Mouse (Mus musculus): Measurements from ENCODE around the gene Pld4. TPM values are rescaled to one million over a fixed set of nuclear protein-coding genes. Genes with fewer than 3 reads are reported as not detected.

Gene Pld4
- total and polyA plus RNA-seq, 3 experiments, result 112 to 226 (median 149) TPM

GRCm38 (mm10) chr12:112769031-112769430 lies 8.6 kb downstream of the Pld4 start:
- DNase-seq (ENCODE audit: extremely low read depth), result peak; percentile 52
- peaks cover 52 to 87% of the 10 kb centered on the region in 2 experiments for H3K36me3 ChIP-seq (replicated peaks in 1 of 2; ENCODE audit: control insufficient read depth in 1 of 2, insufficient read depth in 1 of 2, low read length in 1 of 2)
- H3K9me3 ChIP-seq (replicated peaks; ENCODE audit: low read length), result peaks cover 22% of the 10 kb centered on the region
- no peak overlapping the region for H3K27ac ChIP-seq (ENCODE audit: insufficient read depth, low read depth)
- no peak overlapping the region for H3K9ac ChIP-seq (ENCODE audit: insufficient read depth, low read depth)
- no peaks in the 10 kb centered on the region for H3K27me3 ChIP-seq (replicated peaks)
- no peaks in the 10 kb centered on the region for H3K79me2 ChIP-seq (replicated peaks; ENCODE audit: control insufficient read depth, extremely low read depth, insufficient read depth, poor library complexity, severe bottlenecking)
- in situ Hi-C loops (cut with MboI; ENCODE audit: low pct_ligation_motif_present, low pct_unique_long_range_greater_than_20kb, low sequenced_read_pairs), result no loop called here
- peaks cover 2 to 4% of the 10 kb centered on the region in 2 experiments for H3K4me1 ChIP-seq (ENCODE audit: control insufficient read depth in 1 of 2, insufficient read depth in 2 of 2)
- no peak for TF ChIP-seq ZNF384 (IDR thresholded peaks at IDR 0.05; ENCODE audit: low read depth, low read length)
- TF ChIP-seq MAX (IDR thresholded peaks at IDR 0.05; ENCODE audit: low read length), result no peak
- TF ChIP-seq USF1 (IDR thresholded peaks at IDR 0.05; ENCODE audit: low read depth, low read length), result no peak
- TF ChIP-seq MYC (IDR thresholded peaks at IDR 0.05; ENCODE audit: low read depth, low read length), result no peak
- TF ChIP-seq ZKSCAN1 (IDR thresholded peaks at IDR 0.05; ENCODE audit: borderline replicate concordance, low read depth, low read length), result no peak
- no peak for TF ChIP-seq MEF2A (IDR thresholded peaks at IDR 0.05; ENCODE audit: borderline replicate concordance, low read depth, low read length)
- no peak for TF ChIP-seq CHD1 (IDR thresholded peaks at IDR 0.05; ENCODE audit: low read depth, low read length)
- TF ChIP-seq RCOR1 (conservative IDR thresholded peaks at IDR 0.05; ENCODE audit: low read depth, low read length), result no peak
- TF ChIP-seq IRF4 (IDR thresholded peaks at IDR 0.05; ENCODE audit: low read depth, low read length), result no peak
- no peak for TF ChIP-seq CTCF (conservative IDR thresholded peaks at IDR 0.05 in 1 of 2, IDR thresholded peaks at IDR 0.05 in 1 of 2; ENCODE audit: low read depth in 2 of 2, low read length in 2 of 2)
- dilution Hi-C loops (cut with MboI; ENCODE audit: extremely low pct_ligation_motif_present, extremely low pct_unique_long_range_greater_than_20kb, low sequenced_read_pairs), result no loop called here
- no peak overlapping the region for H3K4me3 ChIP-seq (replicated peaks in 1 of 3; ENCODE audit: low read depth in 2 of 3, low read length in 2 of 3, poor library complexity in 1 of 3)
- no peak overlapping the region for H3K4me2 ChIP-seq (ENCODE audit: insufficient read depth, low read depth, poor library complexity, severe bottlenecking)

GRCm38 (mm10) chr12:112769751-112770150 lies 9.3 kb downstream of the Pld4 start:
- DNase-seq (ENCODE audit: extremely low read depth), result no peak
- Histone ChIP-seq H3K9me3 (replicated peaks; ENCODE audit: low read length) (peaks cover 29% of the 10 kb centered on the region), H3K36me3 (replicated peaks in 1 of 2; ENCODE audit: control insufficient read depth in 1 of 2, insufficient read depth in 1 of 2, low read length in 1 of 2) (peaks cover 45 to 84% of the 10 kb centered on the region in 2 experiments), H3K4me3 (replicated peaks in 1 of 3; ENCODE audit: low read depth in 2 of 3, low read length in 2 of 3, poor library complexity in 1 of 3) (no peak overlapping the region), H3K79me2 (replicated peaks; ENCODE audit: control insufficient read depth, extremely low read depth, insufficient read depth, poor library complexity, severe bottlenecking) (no peaks in the 10 kb centered on the region), H3K27ac (ENCODE audit: insufficient read depth, low read depth) (no peak overlapping the region), H3K9ac (ENCODE audit: insufficient read depth, low read depth) (no peak overlapping the region), H3K27me3 (replicated peaks) (no peaks in the 10 kb centered on the region), H3K4me2 (ENCODE audit: insufficient read depth, low read depth, poor library complexity, severe bottlenecking) (no peak overlapping the region), H3K4me1 (ENCODE audit: control insufficient read depth in 1 of 2, insufficient read depth in 2 of 2) (no peaks in the 10 kb centered on the region)
- dilution Hi-C loops (cut with MboI; ENCODE audit: extremely low pct_ligation_motif_present, extremely low pct_unique_long_range_greater_than_20kb, low sequenced_read_pairs) (no loop called here), in situ Hi-C loops (cut with MboI; ENCODE audit: low pct_ligation_motif_present, low pct_unique_long_range_greater_than_20kb, low sequenced_read_pairs) (no loop called here)
- TF ChIP-seq PAX5 (IDR thresholded peaks at IDR 0.05; ENCODE audit: low read length) (no peak), ZMIZ1 (IDR thresholded peaks at IDR 0.05; ENCODE audit: low read depth, low read length) (0 out of 2 replicates have a peak, but pooled peaks have one; percentile 14), POLR2AphosphoS2 (IDR thresholded peaks at IDR 0.05; ENCODE audit: low read depth, low read length) (0 out of 2 replicates have a peak, but pooled peaks have one; percentile 24)

GRCm38 (mm10) chr12:112770396-112770795 lies 9.9 kb downstream of the Pld4 start:
- peaks cover 42 to 82% of the 10 kb centered on the region in 2 experiments for H3K36me3 ChIP-seq (replicated peaks in 1 of 2; ENCODE audit: control insufficient read depth in 1 of 2, insufficient read depth in 1 of 2, low read length in 1 of 2)
- H3K9me3 ChIP-seq (replicated peaks; ENCODE audit: low read length), result peaks cover 36% of the 10 kb centered on the region
- H3K27me3 ChIP-seq (replicated peaks), result no peaks in the 10 kb centered on the region
- no peaks in the 10 kb centered on the region for H3K4me1 ChIP-seq (ENCODE audit: control insufficient read depth in 1 of 2, insufficient read depth in 2 of 2)
- no peak overlapping the region for H3K4me2 ChIP-seq (ENCODE audit: insufficient read depth, low read depth, poor library complexity, severe bottlenecking)
- dilution Hi-C loops (cut with MboI; ENCODE audit: extremely low pct_ligation_motif_present, extremely low pct_unique_long_range_greater_than_20kb, low sequenced_read_pairs), result no loop called here
- DNase-seq (ENCODE audit: extremely low read depth), result no peak
- H3K9ac ChIP-seq (ENCODE audit: insufficient read depth, low read depth), result no peak overlapping the region
- in situ Hi-C loops (cut with MboI; ENCODE audit: low pct_ligation_motif_present, low pct_unique_long_range_greater_than_20kb, low sequenced_read_pairs), result no loop called here
- H3K27ac ChIP-seq (ENCODE audit: insufficient read depth, low read depth), result no peak overlapping the region
- H3K4me3 ChIP-seq (replicated peaks in 1 of 3; ENCODE audit: low read depth in 2 of 3, low read length in 2 of 3, poor library complexity in 1 of 3), result no peak overlapping the region
- no peaks in the 10 kb centered on the region for H3K79me2 ChIP-seq (replicated peaks; ENCODE audit: control insufficient read depth, extremely low read depth, insufficient read depth, poor library complexity, severe bottlenecking)
- 0 out of 2 replicates have a peak, but pooled peaks have one; percentile 13 for TF ChIP-seq POLR2AphosphoS2 (IDR thresholded peaks at IDR 0.05; ENCODE audit: low read depth, low read length)
- TF ChIP-seq IRF4 (IDR thresholded peaks at IDR 0.05; ENCODE audit: low read depth, low read length), result no peak
- TF ChIP-seq NELFE (IDR thresholded peaks at IDR 0.05; ENCODE audit: low read depth, low read length), result no peak
